Mouse (Mus musculus): Measurements from ENCODE around the gene Timp2.

- TF ChIP-seq CTCF (IDR thresholded peaks at IDR 0.05; ENCODE audit: control insufficient read depth, insufficient read depth, low read length) (no peak), POLR2A (IDR thresholded peaks at IDR 0.05; ENCODE audit: borderline replicate concordance, control insufficient read depth, low read depth, low read length) (no peak)
These were observed 22.1 kb downstream of the Timp2 start for GRCm38 (mm10) chr11:118333431-118333830.
